Mouse (Mus musculus): ENCODE results near the gene Iqcd. TPM values are rescaled to one million over a fixed set of nuclear protein-coding genes. Genes with fewer than 3 reads are reported as not detected.

Iqcd gene
- polyA plus RNA-seq, 1 experiment from 2014 or later, result 1.5 TPM

DNA sequence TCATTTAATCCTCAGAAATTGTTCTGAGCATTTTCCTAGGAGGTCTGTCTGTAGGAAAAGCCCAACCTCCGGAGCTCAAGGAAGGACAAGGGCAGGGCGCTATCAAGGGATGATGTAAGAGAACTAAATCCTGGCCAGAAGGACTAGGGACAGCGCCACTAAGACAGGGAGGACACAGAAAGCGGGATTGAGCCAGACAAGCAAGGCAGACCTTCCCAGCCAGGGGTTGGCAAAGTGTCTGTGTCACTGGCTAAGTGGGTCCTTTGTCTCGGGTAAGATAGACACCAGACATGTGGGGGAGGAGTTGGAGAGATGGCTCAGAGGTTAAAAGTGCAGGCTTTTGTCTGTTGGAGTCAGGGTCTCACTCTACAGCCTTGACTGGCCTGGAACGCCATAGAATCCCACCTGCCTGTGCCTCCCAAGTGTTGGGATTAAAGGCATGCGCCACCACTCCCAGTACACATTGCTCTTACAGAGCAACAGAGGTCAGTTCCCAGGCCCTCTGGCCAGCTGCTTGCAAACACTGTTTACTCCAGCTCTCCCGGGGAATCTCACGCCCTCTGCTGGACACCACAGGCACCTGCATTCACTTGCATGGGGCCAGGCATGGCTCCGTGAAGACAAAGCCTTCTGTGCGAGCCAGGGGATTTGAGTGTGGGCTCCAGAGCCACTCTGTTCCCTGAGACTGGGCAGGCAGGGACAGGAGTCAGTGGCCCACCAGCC lies 12.3 kb downstream of the Iqcd start:
- peak; percentile 49 for DNase-seq (ENCODE audit: low spot score)

DNA sequence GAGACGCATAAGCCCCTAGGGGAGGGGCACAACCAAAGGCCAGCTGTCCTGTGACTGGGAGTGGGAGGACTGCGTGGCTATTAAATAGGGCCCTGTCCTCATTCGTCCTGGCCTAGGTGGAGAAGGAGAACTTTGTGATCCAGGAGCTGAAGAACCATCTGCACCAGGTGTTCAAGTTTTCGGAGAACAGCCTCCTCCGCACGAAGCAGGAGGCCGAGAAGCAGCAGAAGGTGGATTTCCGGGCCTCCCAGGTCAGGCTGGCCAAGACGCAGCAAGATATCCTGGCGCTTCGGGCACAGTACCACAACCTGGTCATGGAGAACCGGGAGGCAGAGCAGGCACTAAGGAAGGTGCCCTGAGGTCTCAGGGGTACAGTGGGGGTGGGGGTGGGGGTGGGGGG lies 13.4 kb downstream of the Iqcd start:
- no peak for DNase-seq (ENCODE audit: low spot score)

DNA sequence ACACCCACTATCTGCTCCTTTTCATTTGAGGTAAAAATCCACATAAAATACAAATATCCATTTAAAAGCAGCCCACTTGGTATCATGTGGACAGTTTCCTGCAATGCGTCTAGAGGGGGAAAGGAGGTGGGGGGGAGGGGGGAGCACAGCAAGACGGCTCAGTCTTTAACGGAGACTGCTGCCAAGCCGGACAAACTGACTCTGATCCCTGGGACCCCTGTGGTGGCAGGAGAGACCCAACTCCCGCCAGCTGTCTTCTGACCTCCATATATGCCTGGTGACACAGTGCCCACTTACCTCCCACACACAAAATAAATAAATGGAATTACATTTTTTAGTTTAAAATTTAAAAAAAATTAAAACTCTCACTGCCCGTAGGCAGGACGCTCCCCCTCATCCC lies 14.7 kb downstream of the Iqcd start:
- DNase-seq (ENCODE audit: low spot score), result no peak

DNA sequence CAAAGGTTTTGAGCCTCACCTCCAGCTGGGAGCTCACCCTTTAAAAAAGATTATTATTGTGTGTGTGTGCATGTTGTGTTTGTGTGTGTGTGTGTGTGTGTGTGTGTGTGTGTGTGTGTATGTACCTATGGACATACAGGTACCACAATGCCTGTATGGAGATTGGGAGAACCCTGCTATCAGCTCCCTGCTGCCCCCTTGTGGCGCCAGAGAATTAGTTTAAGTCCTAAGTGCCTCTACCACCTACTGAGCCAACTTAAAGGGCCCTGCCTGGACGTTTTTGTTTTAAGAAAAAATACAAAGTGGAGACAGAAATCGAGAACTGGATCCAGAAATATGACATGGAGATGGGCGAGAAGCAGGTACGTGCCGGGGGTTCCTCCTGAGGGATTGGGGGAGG lies 16.0 kb downstream of the Iqcd start:
- DNase-seq (ENCODE audit: low spot score), result peak; percentile 87

DNA sequence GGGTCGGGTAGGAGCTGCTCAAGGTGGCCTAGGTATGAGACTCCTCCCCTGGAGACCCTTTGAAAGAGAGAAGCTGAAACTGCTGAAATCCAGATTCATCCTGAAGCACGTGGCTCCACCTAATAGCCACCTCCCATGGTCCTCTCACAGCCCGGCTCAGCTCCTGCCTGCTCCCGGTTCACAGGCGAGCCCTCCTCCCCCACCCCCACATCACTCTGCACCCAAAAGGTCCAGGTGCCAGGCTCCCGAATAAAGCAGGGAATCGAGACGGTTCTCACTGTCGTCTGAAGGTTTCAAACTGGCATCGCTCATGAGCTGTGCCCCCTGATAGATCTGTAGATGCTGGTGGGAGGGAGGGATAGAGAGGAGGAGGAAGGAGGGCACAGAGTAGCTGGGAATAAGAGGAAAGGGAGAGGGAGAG lies 16.4 kb downstream of the Iqcd start:
- no peak for DNase-seq (ENCODE audit: low spot score)

DNA sequence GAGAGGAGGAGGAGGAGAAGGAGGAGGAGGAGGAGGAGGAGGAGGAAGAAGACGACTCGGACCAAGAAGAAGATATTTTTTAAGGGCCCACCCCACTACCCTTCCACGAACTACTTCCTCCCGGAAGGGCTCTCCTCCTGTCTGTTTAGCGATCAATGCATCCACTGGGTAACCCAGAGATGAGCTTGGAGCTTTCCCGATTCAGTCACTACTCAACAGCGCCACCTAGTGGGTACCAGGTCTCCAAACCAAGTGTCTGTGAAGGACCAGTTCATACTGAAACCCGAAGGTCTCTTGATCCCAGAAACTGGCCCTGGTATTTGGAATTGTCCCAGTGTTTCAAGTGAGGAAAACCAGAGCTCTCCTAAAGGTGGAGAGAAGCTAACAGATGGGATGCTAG lies 16.9 kb downstream of the Iqcd start:
- DNase-seq (ENCODE audit: low spot score), result peak; percentile 88

DNA sequence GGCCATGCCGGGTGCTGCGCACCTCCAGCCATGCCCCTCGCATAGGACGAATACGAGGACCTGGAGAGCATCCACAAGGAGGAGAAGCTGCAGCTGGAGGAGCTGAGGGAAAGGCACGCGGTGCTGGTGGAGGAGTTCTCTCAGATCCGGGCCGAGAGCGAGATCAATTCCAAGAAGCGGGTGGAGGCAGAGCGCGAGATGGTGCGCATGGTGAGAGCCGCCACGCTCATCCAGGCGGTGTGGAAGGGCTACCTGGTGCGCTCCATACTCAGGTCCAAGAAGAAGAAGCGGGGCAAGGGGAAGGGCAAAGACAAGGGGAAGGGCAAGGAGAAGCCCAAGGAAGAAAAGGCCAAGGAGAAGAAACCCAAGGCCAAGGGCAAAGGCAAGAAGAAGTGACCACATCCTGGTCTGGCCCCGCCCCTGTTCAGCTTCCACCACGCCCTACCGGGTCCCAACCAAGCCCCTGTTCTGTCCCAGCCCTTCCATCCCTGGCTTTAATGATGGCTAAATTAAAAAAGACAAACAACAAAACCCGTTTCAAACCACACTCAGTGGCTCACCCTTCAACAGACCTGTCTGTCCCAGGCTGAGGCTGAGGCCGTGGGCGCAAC lies 17.9 kb downstream of the Iqcd start:
- no peak for DNase-seq (ENCODE audit: low spot score)

DNA sequence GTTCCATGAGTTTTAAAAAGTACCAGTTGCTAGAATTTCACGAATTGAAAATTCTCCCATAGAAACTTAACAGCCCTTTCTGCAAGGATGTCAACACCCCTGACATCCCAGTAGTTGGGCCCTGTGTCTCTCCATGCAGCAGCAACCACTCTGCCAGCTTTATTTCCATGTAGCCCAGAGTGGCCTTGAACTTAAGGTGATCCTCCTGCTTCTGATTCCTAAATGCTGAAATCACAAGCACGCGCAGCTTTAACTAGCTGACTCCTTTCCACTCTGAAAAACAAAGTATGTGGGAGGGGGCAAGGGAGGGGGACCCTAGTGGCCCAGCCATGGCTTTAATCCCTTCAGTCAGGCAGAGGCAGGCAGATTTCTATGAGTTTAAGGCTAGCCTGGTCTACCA lies 18.5 kb downstream of the Iqcd start:
- no peak for DNase-seq (ENCODE audit: low spot score)

DNA sequence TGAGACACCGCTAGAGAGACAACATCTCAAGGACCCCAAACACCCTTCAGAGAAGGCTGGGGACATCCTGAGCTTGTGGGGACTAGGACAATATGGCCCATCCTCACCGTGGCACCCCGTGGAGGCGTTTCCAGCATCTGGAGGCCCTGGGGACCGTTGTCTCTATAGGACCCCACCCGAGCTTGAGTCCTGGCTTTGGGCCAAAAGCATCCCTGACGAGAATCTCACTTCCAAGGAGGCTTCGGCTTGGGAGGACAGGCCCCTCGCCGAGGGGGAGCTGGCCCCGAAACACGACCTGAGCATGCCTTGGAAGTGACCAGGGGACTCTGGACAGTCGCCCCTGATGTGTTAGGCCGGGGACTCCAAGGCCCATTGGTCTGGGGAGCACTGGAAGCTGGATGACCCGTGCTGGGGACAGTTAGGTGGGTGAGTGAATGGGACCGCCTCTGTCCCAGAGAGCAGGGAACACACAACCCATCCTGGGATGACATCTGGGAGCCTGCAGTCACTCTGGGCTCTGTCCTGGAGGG lies 20.5 kb downstream of the Iqcd start:
- no peak for DNase-seq (ENCODE audit: low spot score)

DNA sequence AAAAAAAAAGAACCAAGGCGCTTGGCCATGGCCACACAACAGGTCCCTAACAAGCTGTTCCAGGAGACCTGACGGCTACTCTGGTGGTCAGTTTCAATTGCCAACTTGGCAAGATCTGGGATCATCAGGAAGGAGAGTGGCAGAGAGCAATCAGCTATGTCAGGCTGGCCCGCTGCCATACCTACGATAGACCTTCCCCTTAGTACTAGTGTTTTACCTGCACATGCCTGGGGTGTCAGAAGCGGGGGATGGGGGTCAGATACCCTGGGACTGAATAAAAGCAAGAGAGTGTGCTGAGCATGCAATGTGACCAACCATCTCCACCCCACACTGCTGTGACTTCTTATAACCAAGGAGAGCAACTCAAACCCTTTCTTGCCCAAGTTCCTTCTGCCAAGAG lies 22.1 kb downstream of the Iqcd start:
- DNase-seq (ENCODE audit: low spot score), result no peak

DNA sequence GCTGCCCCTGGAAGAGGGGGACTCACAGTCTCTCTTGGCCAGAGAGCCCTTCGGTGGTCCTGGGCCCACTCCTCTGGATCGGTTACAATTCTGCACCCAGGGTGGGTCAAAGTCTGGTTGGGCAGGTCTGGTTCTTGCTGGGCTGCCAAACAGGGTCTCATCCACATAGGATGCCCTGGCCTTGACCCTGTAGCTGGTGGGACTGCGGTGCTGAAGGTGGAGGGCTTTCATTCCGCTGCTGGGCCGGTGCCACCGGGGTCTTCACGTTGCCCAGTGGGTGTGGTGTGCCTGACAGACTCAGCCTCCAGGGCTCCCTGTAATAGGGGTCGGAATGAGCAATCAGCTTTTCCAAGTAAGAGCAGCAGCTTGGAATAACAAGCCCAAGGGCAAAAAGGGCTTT lies 22.6 kb downstream of the Iqcd start:
- DNase-seq (ENCODE audit: low spot score), result no peak

DNA sequence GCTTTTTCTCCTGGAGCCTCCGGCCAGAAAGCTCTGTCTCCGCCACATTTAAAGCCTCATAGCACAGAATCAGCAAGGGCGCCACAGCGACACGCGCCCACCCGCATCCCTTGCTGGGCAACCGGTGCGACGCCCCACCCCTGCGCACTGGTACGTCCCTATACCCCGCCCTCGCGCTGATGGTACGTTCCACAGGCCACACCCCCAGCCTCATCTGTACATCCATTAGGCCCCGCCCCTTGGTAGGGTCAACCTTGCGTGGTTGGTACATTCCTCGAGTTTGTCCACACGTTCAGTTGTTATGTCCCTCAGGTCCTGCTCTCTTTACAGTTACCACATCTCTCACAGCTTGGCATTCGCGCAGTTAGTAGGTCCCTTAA lies 23.6 kb downstream of the Iqcd start, which contains the start of the genes Rita1 and Ddx54:
Gene Rita1, minus strand, starts transcription at position 148 of the 380 bp plus-strand sequence.
Gene Ddx54, plus strand, starts transcription at position 298 of the 380 bp plus-strand sequence.
- peak; percentile 98 for DNase-seq (ENCODE audit: low spot score)

DNA sequence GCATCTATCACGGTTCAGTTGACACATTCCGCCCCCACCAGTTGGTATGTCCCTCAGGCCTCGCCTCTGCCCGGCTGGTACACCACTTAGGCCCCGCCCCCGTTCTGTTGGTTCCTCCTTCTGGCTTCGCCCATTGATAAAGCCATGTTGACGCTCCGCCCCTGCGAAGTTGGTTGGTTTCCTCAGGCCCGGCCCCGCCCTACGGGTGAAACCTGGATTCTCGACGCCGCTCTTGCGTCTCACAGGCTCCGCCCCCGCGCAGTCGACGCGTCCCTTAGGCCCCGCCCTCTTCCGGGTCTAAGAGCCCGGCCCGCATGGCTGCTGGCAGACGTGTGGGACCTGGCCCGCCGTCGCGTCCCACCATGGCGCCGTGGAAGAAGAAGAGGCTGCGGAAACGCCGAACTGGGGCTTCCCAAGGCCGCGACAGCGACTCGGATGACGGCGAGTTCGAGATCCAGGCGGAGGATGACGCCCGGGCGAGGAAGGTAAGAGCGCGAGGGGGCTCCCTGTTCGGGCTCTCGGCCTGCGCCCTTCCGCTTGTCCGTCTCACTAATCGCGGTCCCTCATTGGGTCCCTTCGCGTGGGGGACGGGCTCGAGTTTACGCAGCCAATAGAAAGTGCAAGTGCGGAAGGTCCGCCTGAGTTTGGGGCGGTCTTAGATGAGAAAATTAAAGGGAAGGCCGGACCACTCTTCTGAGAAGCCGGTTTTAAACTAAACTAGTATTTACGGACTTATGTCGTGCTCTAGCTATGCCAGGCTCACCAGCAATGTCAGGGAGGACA lies 24.2 kb downstream of the Iqcd start:
- DNase-seq (ENCODE audit: low spot score), result peak; percentile 100

DNA sequence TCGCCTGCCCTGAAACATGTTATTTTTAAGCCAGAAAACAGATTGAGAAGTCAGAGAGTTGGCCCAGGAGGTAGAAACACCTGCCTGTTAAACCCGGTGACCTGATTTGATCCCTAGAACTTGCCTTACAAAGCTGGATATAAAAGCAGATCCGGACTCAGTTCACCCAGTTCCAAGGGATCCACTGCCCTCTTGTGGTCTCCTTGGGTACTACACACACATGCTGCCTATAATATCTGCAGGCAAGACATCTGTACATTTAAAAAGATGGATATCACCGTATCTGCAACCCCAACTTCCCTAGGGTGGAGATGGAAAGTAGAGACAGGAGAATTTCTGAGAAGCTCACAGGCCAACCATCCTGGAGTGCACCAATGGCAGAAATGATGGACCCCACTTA lies 27.1 kb downstream of the Iqcd start:
- DNase-seq (ENCODE audit: low spot score), result peak; percentile 53

DNA sequence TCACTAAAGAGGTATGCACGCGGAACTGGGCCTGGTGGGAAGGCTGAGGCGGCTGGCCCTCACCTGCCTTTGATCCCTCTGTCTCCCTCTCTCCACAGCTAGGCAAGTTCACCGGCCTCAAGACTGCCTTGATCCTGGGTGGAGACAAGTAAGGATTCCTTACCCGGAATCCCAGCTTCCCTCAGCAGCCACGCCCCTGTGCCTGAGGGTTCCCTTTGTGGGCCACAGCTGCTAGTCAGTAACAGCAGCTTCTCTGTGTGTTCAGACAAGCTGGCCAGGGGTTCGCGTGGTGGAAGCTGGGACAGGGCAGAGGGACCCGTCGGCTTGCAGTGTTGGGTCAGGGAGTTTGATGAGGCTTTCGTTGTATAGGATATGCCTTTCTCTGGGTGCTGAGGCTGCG lies 30.0 kb downstream of the Iqcd start:
- no peak for DNase-seq (ENCODE audit: low spot score)

DNA sequence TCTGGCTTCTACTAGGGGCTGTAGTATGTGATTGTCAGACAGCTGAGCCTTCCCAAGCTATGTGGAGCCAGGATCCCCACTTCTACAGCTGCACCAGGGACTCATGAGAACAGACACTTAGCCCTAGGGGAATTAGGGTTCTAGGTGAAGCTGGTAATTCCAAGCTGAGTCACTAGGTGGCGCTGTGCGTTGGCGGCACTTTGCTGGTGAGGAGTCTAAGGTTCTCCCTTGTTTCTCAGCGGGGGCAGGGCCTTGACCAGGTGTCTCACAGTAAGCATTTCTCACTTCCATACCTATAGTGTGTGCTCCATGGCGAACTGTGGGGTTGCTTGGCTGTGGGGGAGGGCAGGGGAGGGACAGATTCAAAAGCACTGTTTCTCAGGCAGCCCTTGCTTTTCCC lies 30.4 kb downstream of the Iqcd start:
- DNase-seq (ENCODE audit: low spot score), result peak; percentile 83

DNA sequence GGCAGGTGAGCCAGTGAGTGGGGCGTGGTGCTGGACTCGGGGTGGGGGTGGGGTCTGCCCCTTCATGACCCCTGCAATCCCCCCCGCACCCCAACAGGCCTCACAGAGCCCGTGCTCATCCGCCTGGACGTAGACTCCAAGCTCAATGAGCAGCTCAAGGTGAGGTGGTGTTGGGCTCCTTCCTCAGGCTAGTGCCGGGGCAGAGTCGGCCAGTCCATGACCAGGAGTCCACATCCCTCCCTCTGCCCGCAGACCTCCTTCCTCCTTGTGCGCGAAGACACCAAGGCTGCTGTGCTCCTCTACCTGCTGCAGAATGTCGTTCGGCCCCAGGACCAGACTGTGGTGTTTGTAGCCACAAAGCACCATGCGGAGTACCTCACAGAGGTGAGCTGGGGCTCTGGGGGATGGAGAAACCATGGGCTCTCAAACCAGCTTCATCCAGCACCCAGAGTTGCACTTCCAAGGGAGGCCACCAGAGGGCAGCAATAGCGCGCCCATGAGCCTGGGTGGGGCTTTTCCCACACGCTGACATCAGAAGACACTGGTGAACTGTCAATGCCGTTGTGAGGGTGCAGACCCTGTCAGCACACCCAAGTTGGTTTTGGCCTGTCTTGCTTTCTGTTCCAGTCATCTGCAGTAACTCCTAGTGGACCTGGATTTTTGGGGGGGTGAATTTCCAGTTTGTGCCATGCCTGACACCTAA lies 31.7 kb downstream of the Iqcd start:
- peak; percentile 94 for DNase-seq (ENCODE audit: low spot score)

DNA sequence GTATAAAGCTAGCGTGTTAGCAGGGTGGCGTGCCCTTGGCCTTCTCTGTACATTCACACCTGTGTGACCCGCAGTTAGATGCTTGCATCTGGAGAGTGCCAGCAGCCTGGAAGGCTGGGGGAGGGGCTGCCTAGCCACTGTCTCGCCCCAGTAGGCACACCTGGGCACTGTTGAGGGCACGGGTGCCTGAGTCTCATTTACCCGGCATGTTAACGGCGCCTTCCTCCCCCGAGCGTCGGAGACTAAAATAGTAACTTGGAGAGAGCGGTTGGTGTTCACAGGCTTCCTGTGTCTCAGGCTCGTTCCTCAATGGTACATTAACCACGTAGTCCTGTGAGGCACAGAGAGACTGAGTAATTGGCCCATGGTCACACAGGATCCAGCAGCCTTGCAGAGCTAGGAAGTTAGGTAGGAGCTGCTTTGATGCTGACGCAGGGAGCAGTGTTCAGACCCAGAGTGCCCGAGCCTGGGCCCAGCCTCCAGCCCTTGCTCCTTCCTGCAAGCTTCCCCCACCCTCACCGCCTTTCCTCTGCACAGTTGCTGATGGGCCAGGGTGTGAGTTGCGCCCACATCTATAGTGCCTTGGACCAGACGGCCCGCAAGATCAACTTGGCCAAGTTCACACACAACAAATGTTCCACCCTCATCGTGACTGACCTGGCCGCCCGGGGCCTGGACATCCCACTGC lies 32.4 kb downstream of the Iqcd start:
- peak; percentile 93 for DNase-seq (ENCODE audit: low spot score)

DNA sequence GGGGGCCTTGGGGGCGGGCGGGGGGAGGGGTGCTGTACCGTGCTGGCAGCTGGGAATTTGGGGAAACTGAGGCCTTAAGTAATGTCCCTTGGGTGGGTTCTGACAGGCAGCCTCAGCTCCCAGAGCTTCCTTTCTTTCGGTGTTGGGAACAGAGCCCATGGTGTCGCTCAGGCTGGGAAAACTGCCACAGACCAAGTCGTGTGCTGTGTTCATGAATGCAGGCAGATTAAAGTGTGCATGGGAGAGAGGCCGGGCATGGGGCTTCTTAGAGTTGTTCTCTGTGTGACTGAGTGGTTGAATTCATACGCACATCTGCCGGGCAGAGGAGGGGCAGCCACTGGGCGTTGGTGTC lies 33.0 kb downstream of the Iqcd start:
- DNase-seq (ENCODE audit: low spot score), result no peak

DNA sequence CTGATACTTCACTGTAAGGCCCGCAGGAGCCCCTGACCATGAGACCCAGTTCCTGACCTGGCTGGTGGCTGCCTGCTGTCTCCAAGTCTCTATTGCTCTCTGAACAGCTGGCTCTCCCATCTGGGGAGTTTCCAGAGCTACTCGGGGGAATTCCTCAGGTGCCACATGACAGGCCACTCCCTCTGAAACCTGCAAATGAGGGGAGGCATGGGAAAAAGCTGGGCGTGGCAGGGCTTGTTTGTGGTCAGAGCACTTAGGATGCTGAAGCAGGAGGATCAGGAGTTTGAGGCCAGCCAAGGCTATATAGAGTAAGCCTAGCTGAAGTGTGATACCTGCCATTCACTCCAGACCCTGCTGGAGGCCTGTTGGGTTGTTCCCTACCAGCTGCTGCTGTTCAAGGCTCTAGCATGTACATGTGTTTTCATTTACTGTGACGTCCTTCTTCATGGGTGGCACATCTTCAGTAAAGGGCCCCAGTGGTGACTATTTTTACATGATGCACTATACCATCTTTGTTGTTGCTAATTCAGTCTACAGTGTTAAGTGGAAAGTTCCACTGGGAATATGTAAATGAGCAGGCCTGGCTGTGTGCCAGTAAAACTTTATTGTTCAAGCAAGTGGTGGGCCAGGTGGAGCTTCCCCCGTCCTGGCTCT lies 33.5 kb downstream of the Iqcd start:
- DNase-seq (ENCODE audit: low spot score), result no peak

All from thymus, postnatal 0 days (tissue).